Mouse (Mus musculus) lung, postnatal 36 days (tissue): ENCODE results near the gene Tor4a.
A peak's percentile ranks its signal among the peaks of the same experiment; 100 is the strongest.

ENCODE experiments used
- DNase-seq: peaks from one replicate; pipeline ENCODE4 v3.0.0; 2022; ENCODE audit warnings: mixed read lengths

Tor4a gene

GRCm38 (mm10) chr2:25185625-25186574 lies 10.8 kb downstream of the Tor4a start:
- peak; percentile 71 for DNase-seq

GRCm38 (mm10) chr2:25184496-25184895 lies 12.2 kb downstream of the Tor4a start:
- DNase-seq = no peak

GRCm38 (mm10) chr2:25183336-25183735 lies 13.3 kb downstream of the Tor4a start:
- no peak for DNase-seq

- no peak for DNase-seq
Observed at GRCm38 (mm10) chr2:25182664-25183063, 14.0 kb downstream of the Tor4a start.

- DNase-seq = no peak
Observed at GRCm38 (mm10) chr2:25181891-25182397, 14.7 kb downstream of the Tor4a start.

- DNase-seq = peak; percentile 54
Observed at GRCm38 (mm10) chr2:25180973-25181890, 15.5 kb downstream of the Tor4a start.

GRCm38 (mm10) chr2:25180478-25180903 lies 16.2 kb downstream of the Tor4a start, which contains the start of gene Nrarp:
Nrarp (plus strand) TSS chr2:25180758.
- DNase-seq = peak; percentile 98

GRCm38 (mm10) chr2:25179566-25180217 lies 17.0 kb downstream of the Tor4a start:
- no peak for DNase-seq

- no peak for DNase-seq
Observed at GRCm38 (mm10) chr2:25178285-25178972, 18.3 kb downstream of the Tor4a start.

- DNase-seq = peak; percentile 80
Observed at GRCm38 (mm10) chr2:25177685-25178084, 19.0 kb downstream of the Tor4a start.

GRCm38 (mm10) chr2:25177076-25177475 lies 19.6 kb downstream of the Tor4a start:
- no peak for DNase-seq

GRCm38 (mm10) chr2:25176573-25176972 lies 20.1 kb downstream of the Tor4a start:
- DNase-seq = peak; percentile 75

- DNase-seq = no peak
Observed at GRCm38 (mm10) chr2:25175690-25176078, 21.0 kb downstream of the Tor4a start.

GRCm38 (mm10) chr2:25174866-25175689 lies 21.6 kb downstream of the Tor4a start:
- DNase-seq = no peak

- no peak for DNase-seq
Observed at GRCm38 (mm10) chr2:25173821-25174220, 22.9 kb downstream of the Tor4a start.

GRCm38 (mm10) chr2:25172629-25173028 lies 24.1 kb downstream of the Tor4a start:
- DNase-seq = peak; percentile 68

GRCm38 (mm10) chr2:25171769-25172153 lies 24.9 kb downstream of the Tor4a start:
- DNase-seq = no peak

- no peak for DNase-seq
Observed at GRCm38 (mm10) chr2:25171101-25171768, 25.5 kb downstream of the Tor4a start.

- DNase-seq = peak; percentile 66
Observed at GRCm38 (mm10) chr2:25170326-25171100, 26.2 kb downstream of the Tor4a start.

- DNase-seq = no peak
Observed at GRCm38 (mm10) chr2:25169778-25170177, 26.9 kb downstream of the Tor4a start.
